Mouse (Mus musculus) limb, embryonic 15.5 days (tissue): ENCODE results near the gene Igsf9. TPM values are rescaled to one million over a fixed set of nuclear protein-coding genes. Genes with fewer than 3 reads are reported as not detected.

Experiments
- ATAC-seq: fragments of 200-750 bp; cut with Nextera tagmentation; 2 replicates; pipeline ENCODE4 v1.8.0; 2017; ENCODE audit warnings: low read depth, moderate TSS enrichment; ENCODE audit not compliant: insufficient number of reproducible peaks, low FRiP score, low TSS enrichment
- H3K27ac ChIP-seq: fragments of 300-500 bp; sonication (generic); 2 replicates; pipeline ENCODE4 v1.5.1; 2015; ENCODE audit warnings: moderate library complexity, mild to moderate bottlenecking, inconsistent platforms
- H3K27me3 ChIP-seq: fragments of 300-500 bp; sonication (generic); 2 replicates; pipeline ENCODE4 v1.6.1; 2015; ENCODE audit warnings: inconsistent platforms
- H3K36me3 ChIP-seq: fragments of 300-500 bp; sonication (generic); 2 replicates; pipeline ENCODE4 v1.6.1; 2015; ENCODE audit warnings: inconsistent platforms
- H3K4me1 ChIP-seq: fragments of 300-500 bp; sonication (generic); 2 replicates; pipeline ENCODE4 v1.6.1; 2015; ENCODE audit warnings: inconsistent platforms
- H3K4me2 ChIP-seq: fragments of 300-500 bp; sonication (generic); 2 replicates; pipeline ENCODE4 v1.6.1; 2015; ENCODE audit warnings: mild to moderate bottlenecking, inconsistent platforms
- H3K4me3 ChIP-seq: fragments of 300-500 bp; sonication (generic); 2 replicates; pipeline ENCODE4 v1.5.1; 2015; ENCODE audit warnings: mild to moderate bottlenecking, inconsistent platforms
- H3K9ac ChIP-seq: fragments of 300-500 bp; sonication (generic); 2 replicates; pipeline ENCODE4 v1.6.1; 2015; ENCODE audit warnings: inconsistent platforms
- H3K9me3 ChIP-seq: fragments of 300-500 bp; sonication (generic); 2 replicates; pipeline ENCODE4 v1.6.1; 2016; ENCODE audit warnings: inconsistent platforms
- WGBS: fragments of 180-500 bp; shearing (Covaris S2); methylation state at CpG from one replicate; pipeline ENCODE4 v1.1.7; 2015; 5-methylcytosine and 5-hydroxymethylcytosine counted together
- polyA plus RNA-seq: library from polyadenylated mRNA; unstranded; fragments of >200 nt; fragmentation: Nextera tagmentation; extraction: Ambion mirVana; gene quantifications from 2 replicates; pipeline ENCODE4 v1.2.1, GENCODE M21; 2015

Igsf9 gene
- 39.6 and 41.0 TPM in 2 replicates for polyA plus RNA-seq

GRCm38 (mm10) chr1:172481540-172482280 is at the start of gene Igsf9:
TSS of gene Igsf9 (plus strand) at chr1:172481788.
- Histone ChIP-seq H3K4me1 (peaks cover 47% of the 10 kb centered on the region), H3K27ac (peak within 1 kb of the TSS; percentile 73)
- WGBS: under 1% methylated on average over 37 of the region's 38 CpGs

GRCm38 (mm10) chr1:172431836-172432586 is 49.6 kb upstream of the Igsf9 start:
- no peak for ATAC-seq
- no peak overlapping the region for H3K4me2 ChIP-seq
- no peak overlapping the region for H3K27ac ChIP-seq
- no peaks in the 10 kb centered on the region for H3K36me3 ChIP-seq
- H3K4me3 ChIP-seq: no peak overlapping the region
- no peak overlapping the region for H3K9ac ChIP-seq
- 39% methylated on average over 4 of the region's 4 CpGs for WGBS
- no peaks in the 10 kb centered on the region; the same call in 1 of the 2 replicates for H3K4me1 ChIP-seq
- no peaks in the 10 kb centered on the region for H3K9me3 ChIP-seq
- no peaks in the 10 kb centered on the region for H3K27me3 ChIP-seq

More at GRCm38 (mm10) chr1:172481540-172482280, at the start of gene Igsf9:
- Histone ChIP-seq H3K27me3 (0 out of 2 replicates have a peak, but pooled peaks cover 3% of the 10 kb centered on the region), H3K9me3 (no peaks in the 10 kb centered on the region), H3K36me3 (0 out of 2 replicates have a peak, but pooled peaks cover 2% of the 10 kb centered on the region), H3K9ac (peak within 1 kb of the TSS; percentile 44), H3K4me3 (peak within 1 kb of the TSS; percentile 59), H3K4me2 (peak within 1 kb of the TSS; percentile 86)
- ATAC-seq: peak; percentile 92

- ATAC-seq: no peak
- H3K9me3 ChIP-seq: no peaks in the 10 kb centered on the region
- no peaks in the 10 kb centered on the region for H3K36me3 ChIP-seq
- no peaks in the 10 kb centered on the region; the same call in 1 of the 2 replicates for H3K4me1 ChIP-seq
- no peak overlapping the region for H3K4me3 ChIP-seq
- H3K4me2 ChIP-seq: no peak overlapping the region
- no peak overlapping the region for H3K9ac ChIP-seq
- H3K27me3 ChIP-seq: no peaks in the 10 kb centered on the region
- WGBS: 85% methylated on average over 3 of the region's 3 CpGs
- H3K27ac ChIP-seq: no peak overlapping the region
Measured at GRCm38 (mm10) chr1:172432587-172432955, 49.0 kb upstream of the Igsf9 start.

GRCm38 (mm10) chr1:172433012-172433850 is 48.4 kb upstream of the Igsf9 start:
- no peak overlapping the region for H3K4me2 ChIP-seq
- 82% methylated on average over 20 of the region's 20 CpGs for WGBS
- H3K9me3 ChIP-seq: no peaks in the 10 kb centered on the region
- H3K4me3 ChIP-seq: no peak overlapping the region
- H3K27ac ChIP-seq: no peak overlapping the region
- no peaks in the 10 kb centered on the region; the same call in 1 of the 2 replicates for H3K4me1 ChIP-seq
- H3K36me3 ChIP-seq: no peaks in the 10 kb centered on the region
- no peak for ATAC-seq
- no peaks in the 10 kb centered on the region for H3K27me3 ChIP-seq
- no peak overlapping the region for H3K9ac ChIP-seq

DNA sequence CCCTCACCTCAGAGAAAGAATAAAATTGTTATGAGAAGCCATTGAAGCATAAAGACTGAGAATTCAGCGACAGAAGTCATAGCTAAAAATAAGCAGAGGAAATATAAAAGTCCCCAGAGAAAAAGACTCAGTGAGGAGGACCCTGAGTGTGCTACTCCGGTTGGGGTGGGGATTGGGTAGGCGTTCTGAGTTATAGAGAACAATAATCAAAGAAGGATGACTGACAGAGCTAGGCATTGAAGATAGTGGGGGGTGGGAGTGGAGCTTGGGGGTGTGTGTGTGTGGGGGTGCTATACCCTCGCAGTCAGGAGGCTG is 47.8 kb upstream of the Igsf9 start:
- Histone ChIP-seq H3K4me1 (no peaks in the 10 kb centered on the region; the same call in 1 of the 2 replicates), H3K36me3 (no peaks in the 10 kb centered on the region), H3K4me2 (no peak overlapping the region), H3K4me3 (no peak overlapping the region), H3K9me3 (no peaks in the 10 kb centered on the region), H3K9ac (no peak overlapping the region), H3K27ac (no peak overlapping the region), H3K27me3 (no peaks in the 10 kb centered on the region)
- ATAC-seq: no peak
- 77% methylated on average over 4 of the region's 4 CpGs for WGBS

DNA sequence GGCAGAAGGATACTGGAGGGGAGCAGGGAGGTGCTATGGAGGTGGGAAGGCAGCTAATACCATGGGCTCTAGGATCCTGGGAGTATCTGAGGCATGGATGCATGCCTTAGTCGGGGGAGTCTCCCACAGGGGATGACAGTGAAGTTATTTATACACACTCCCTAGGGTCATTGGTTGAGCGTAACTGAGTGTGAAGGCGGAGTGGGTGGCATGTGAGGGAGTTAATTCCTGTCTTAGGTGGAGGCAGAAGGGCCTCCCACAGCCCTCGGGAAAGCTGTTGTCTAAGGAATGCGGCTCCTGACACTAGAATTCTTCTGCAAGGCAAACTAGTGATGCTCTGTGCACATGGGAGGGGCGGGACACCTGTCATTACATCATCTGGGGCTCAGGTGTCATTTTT is 44.8 kb upstream of the Igsf9 start:
- no peaks in the 10 kb centered on the region for H3K27me3 ChIP-seq
- H3K9me3 ChIP-seq: no peaks in the 10 kb centered on the region
- H3K4me2 ChIP-seq: no peak overlapping the region
- H3K36me3 ChIP-seq: no peaks in the 10 kb centered on the region
- peak; percentile 55; the same call in 1 of the 2 replicates for ATAC-seq
- WGBS: 38% methylated on average over 6 of the region's 6 CpGs
- no peak overlapping the region for H3K9ac ChIP-seq
- no peaks in the 10 kb centered on the region; the same call in 1 of the 2 replicates for H3K4me1 ChIP-seq
- H3K27ac ChIP-seq: no peak overlapping the region
- no peak overlapping the region for H3K4me3 ChIP-seq

- no peak overlapping the region for H3K4me2 ChIP-seq
- no peak overlapping the region for H3K27ac ChIP-seq
- ATAC-seq: no peak
- no peak overlapping the region for H3K9ac ChIP-seq
- WGBS: 89% methylated on average over 2 of the region's 2 CpGs
- H3K4me1 ChIP-seq: no peaks in the 10 kb centered on the region
- H3K36me3 ChIP-seq: no peaks in the 10 kb centered on the region
- no peaks in the 10 kb centered on the region for H3K27me3 ChIP-seq
- no peak overlapping the region for H3K4me3 ChIP-seq
- H3K9me3 ChIP-seq: no peaks in the 10 kb centered on the region
Measured at GRCm38 (mm10) chr1:172438621-172439020, 43.0 kb upstream of the Igsf9 start.

- Histone ChIP-seq H3K4me1 (no peaks in the 10 kb centered on the region), H3K27ac (no peak overlapping the region), H3K36me3 (no peaks in the 10 kb centered on the region), H3K4me3 (no peak overlapping the region), H3K4me2 (no peak overlapping the region), H3K9me3 (no peaks in the 10 kb centered on the region), H3K27me3 (no peaks in the 10 kb centered on the region), H3K9ac (no peak overlapping the region)
- ATAC-seq: no peak
- WGBS: 76% methylated on average over 3 of the region's 3 CpGs
Measured at GRCm38 (mm10) chr1:172440521-172440920, 41.1 kb upstream of the Igsf9 start.

- ATAC-seq: no peak
- H3K9ac ChIP-seq: no peak overlapping the region
Measured at GRCm38 (mm10) chr1:172441935-172442445, 39.6 kb upstream of the Igsf9 start.

DNA sequence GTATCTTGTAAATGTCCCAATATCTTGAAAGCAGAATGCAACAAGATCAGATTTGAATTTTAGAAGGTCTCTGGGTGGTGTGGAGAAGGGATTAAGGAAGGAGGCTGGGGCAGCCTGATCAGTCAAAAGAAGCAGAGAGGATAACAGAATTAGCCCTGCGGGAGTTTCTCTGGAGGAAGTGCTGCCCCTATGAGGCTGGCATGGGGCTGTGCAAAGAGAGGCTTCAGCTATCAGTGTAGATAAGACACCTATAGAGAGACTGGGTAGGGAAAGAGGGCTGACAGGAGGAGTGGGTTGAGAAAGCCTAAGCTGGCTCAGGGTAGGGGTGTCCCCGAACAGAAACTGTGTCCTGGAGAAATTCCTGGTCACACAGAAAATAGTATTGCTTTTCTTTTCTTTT is 31.4 kb upstream of the Igsf9 start:
- Histone ChIP-seq H3K36me3 (no peaks in the 10 kb centered on the region), H3K27me3 (no peaks in the 10 kb centered on the region), H3K4me1 (no peaks in the 10 kb centered on the region), H3K9ac (no peak overlapping the region), H3K27ac (no peak overlapping the region), H3K9me3 (no peaks in the 10 kb centered on the region), H3K4me2 (no peak overlapping the region), H3K4me3 (no peak overlapping the region)
- ATAC-seq: no peak
- WGBS: 52% methylated on average over 2 of the region's 2 CpGs

More at GRCm38 (mm10) chr1:172441935-172442445, 39.6 kb upstream of the Igsf9 start:
- Histone ChIP-seq H3K4me1 (no peaks in the 10 kb centered on the region), H3K9me3 (no peaks in the 10 kb centered on the region), H3K4me3 (no peak overlapping the region), H3K27me3 (no peaks in the 10 kb centered on the region), H3K27ac (no peak overlapping the region), H3K4me2 (no peak overlapping the region), H3K36me3 (no peaks in the 10 kb centered on the region)
- 72% methylated on average over 9 of the region's 9 CpGs for WGBS

DNA sequence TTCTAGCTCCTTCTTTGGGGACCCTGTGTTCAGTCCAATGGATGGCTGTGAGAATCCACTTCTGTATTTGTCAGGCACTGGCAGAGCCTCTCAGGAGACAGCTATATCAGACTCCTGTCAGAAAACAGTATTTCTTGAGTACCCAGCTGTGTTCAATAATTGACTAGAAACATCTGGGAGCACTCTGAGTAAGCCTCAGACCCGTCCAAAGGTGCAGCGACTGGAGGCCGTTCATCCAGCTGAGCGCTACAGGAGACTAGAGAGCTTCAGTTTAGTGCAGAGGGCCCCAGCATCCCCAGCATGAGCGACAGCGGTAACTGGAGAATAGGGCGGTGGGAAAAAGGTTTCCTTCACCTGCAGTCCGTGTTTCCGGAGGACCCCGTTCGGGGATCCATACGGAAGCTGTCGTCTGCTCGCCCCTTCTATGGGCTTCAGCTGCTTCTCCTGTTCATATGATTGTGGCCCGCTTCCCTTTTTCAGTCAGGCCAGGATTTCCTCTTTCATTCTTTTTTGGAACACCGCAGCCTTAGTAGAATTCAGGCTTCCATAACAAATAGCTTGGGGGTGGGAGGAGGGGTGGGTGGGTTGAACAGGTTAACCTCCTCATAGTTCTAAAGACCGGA is 30.6 kb upstream of the Igsf9 start:
- H3K4me3 ChIP-seq: no peak overlapping the region
- WGBS: 34% methylated on average over 17 of the region's 17 CpGs

More for the DNA sequence above, 30.6 kb upstream of the Igsf9 start:
- Histone ChIP-seq H3K27ac (no peak overlapping the region), H3K9ac (no peak overlapping the region), H3K4me2 (0 out of 2 replicates have a peak overlapping the region, but pooled peaks have one; percentile 8), H3K27me3 (no peaks in the 10 kb centered on the region), H3K4me1 (0 out of 2 replicates have a peak, but pooled peaks cover under 1% of the 10 kb centered on the region), H3K36me3 (no peaks in the 10 kb centered on the region), H3K9me3 (no peaks in the 10 kb centered on the region)
- no peak for ATAC-seq
